ENCODE assay signal across 10 mouse cellular contexts in the genomic region with DNA sequence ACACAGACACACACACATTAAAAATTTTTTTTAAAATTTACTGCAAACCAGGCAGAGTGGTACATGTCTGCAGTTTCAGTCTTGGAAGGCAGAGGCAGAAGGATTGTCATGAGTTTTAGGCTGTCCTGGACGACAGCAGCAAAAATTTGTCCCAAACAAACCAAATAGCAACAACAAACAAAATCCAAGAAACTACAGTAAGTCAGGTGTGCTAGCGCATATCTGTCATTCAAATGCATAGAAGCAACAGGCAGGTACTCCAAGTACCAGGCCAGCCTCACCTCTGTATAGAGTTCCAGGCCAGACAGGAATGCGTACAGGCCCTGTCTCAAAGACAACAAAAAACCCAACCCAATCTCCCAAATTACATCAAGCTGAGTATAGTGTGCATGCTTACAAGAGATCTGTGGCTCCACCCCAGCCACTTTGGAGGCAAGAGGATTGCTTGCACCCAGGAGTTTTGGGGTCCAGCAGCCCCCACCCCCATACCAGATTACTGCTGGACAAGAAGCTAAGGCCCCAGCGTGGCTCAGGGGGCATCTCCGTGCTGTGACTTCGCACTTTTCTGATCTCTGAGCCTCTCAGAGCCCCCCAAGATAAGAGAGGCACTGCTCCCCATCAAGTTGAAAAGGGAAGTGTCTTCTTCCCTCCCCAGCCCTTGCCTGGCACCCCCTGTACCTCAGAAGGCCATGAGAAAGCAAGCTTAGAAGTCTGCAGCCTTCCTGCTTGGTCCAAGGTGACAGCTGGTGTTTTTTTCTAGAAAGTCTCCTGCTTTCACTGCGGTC. TPM values are rescaled to one million over a fixed set of nuclear protein-coding genes. Genes with fewer than 3 reads are reported as not detected.
DNase-seq lines count a peak whose midpoint lies in the region; ATAC-seq and TF ChIP-seq lines count a peak whose summit lies in the region.
"Had no signal": no experiment of that assay in that cellular context is flagged by ENCODE, and none has a peak within 500 bp of the region (broad histone marks: within the 10 kb centered on the region; RNA-seq: fewer than 3 reads in every experiment).

No protein-coding gene starts in this region.

- peak overlapping the region; percentile 32; the same call in 1 of the 2 replicates for H3K27ac ChIP-seq in forebrain, embryonic 10.5 days
- no peak overlapping the region for H3K27ac ChIP-seq in forebrain, embryonic 11.5 days (ENCODE audit: low read depth, low read length)
- peak overlapping the region; percentile 60; the same call in 1 of the 2 replicates for H3K27ac ChIP-seq in layer of hippocampus, adult 2 months
- peak overlapping the region; percentile 87 for H3K27ac ChIP-seq in MEL (ENCODE audit: control insufficient read depth, low read depth, low read length)
- H3K27ac ChIP-seq in intestine, postnatal 0 days (ENCODE audit: low read depth, low read length), result peak overlapping the region; percentile 60; the same call in 1 of the 2 replicates

- peak overlapping the region; percentile 24; the same call in 1 of the 2 replicates for H3K4me3 ChIP-seq in forebrain, embryonic 10.5 days
- H3K4me3 ChIP-seq in forebrain, embryonic 11.5 days (ENCODE audit: low read depth, low read length), result no peak overlapping the region
- no peak overlapping the region for H3K4me3 ChIP-seq in layer of hippocampus, adult 2 months
- no peak overlapping the region for H3K4me3 ChIP-seq in MEL (ENCODE audit: control insufficient read depth in 1 of 2, insufficient read depth in 1 of 2, low read depth in 2 of 2, low read length in 2 of 2)
- H3K4me3 ChIP-seq in intestine, postnatal 0 days (ENCODE audit: low read depth, low read length), result no peak overlapping the region
- H3K4me3 ChIP-seq: erythroblast, embryonic 14.5 days had no signal

- no peak for TF ChIP-seq POLR2A in MEL (IDR thresholded peaks at IDR 0.05; ENCODE audit: control insufficient read depth in 1 of 2, insufficient read depth in 1 of 2, low read depth in 1 of 2, low read length in 2 of 2, poor library complexity in 1 of 2)

- WGBS in forebrain, embryonic 10.5 days, result 88% methylated on average over 7 of the region's 7 CpGs
- 83% methylated on average over 7 of the region's 7 CpGs for WGBS in forebrain, embryonic 11.5 days
- 75% methylated on average over 7 of the region's 7 CpGs for WGBS in intestine, postnatal 0 days

- TF ChIP-seq RAD21 in MEL (IDR thresholded peaks at IDR 0.05; ENCODE audit: low read depth, low read length), result no peak

- TF ChIP-seq CTCF in layer of hippocampus, adult 2 months (conservative IDR thresholded peaks at IDR 0.05), result no peak
- no peak for TF ChIP-seq CTCF in MEL (IDR thresholded peaks at IDR 0.05 in 2 of 3, conservative IDR thresholded peaks at IDR 0.05 in 1 of 3; ENCODE audit: control insufficient read depth in 1 of 3, insufficient read depth in 1 of 3, low read depth in 2 of 3, low read length in 3 of 3, poor library complexity in 1 of 3, severe bottlenecking in 1 of 3)
- no peak for TF ChIP-seq CTCF in intestine, postnatal 0 days (IDR thresholded peaks at IDR 0.05; ENCODE audit: low read depth)

- no peaks in the 10 kb centered on the region for H3K9me3 ChIP-seq in forebrain, embryonic 10.5 days
- H3K9me3 ChIP-seq in forebrain, embryonic 11.5 days (ENCODE audit: control insufficient read depth, low read length), result no peaks in the 10 kb centered on the region
- H3K9me3 ChIP-seq in MEL (replicated peaks; ENCODE audit: insufficient read depth, low read length), result no peaks in the 10 kb centered on the region
- no peaks in the 10 kb centered on the region for H3K9me3 ChIP-seq in intestine, postnatal 0 days (ENCODE audit: control insufficient read depth)

- H3K36me3 ChIP-seq in forebrain, embryonic 10.5 days (replicated peaks), result peaks cover 96% of the 10 kb centered on the region
- peaks cover 7% of the 10 kb centered on the region; the same call in 1 of the 2 replicates for H3K36me3 ChIP-seq in forebrain, embryonic 11.5 days (ENCODE audit: control insufficient read depth, insufficient read depth, low read length)
- H3K36me3 ChIP-seq in MEL (ENCODE audit: control insufficient read depth in 1 of 2, insufficient read depth in 2 of 2, low read length in 2 of 2), result peaks cover 0 to 42% of the 10 kb centered on the region in 2 experiments; a peak in 3 of 4 replicates
- H3K36me3 ChIP-seq in intestine, postnatal 0 days (ENCODE audit: control insufficient read depth, insufficient read depth), result peaks cover 33% of the 10 kb centered on the region; the same call in 1 of the 2 replicates

- peaks cover 73% of the 10 kb centered on the region for H3K4me1 ChIP-seq in forebrain, embryonic 10.5 days
- H3K4me1 ChIP-seq in forebrain, embryonic 11.5 days (replicated peaks; ENCODE audit: control insufficient read depth, insufficient read depth, low read length), result peaks cover 15% of the 10 kb centered on the region
- H3K4me1 ChIP-seq in MEL (ENCODE audit: control insufficient read depth in 1 of 2, insufficient read depth in 2 of 2, low read length in 2 of 2), result peaks cover 0 to 49% of the 10 kb centered on the region in 2 experiments
- peaks cover 3% of the 10 kb centered on the region; the same call in 1 of the 2 replicates for H3K4me1 ChIP-seq in intestine, postnatal 0 days (replicated peaks; ENCODE audit: control insufficient read depth, insufficient read depth, low read length)

- ATAC-seq in forebrain, embryonic 11.5 days (replicated peaks; ENCODE audit: low FRiP score), result no peak
- no peak for ATAC-seq in intestine, postnatal 0 days

- peak; percentile 53 to 79 for TF ChIP-seq EP300 in MEL (IDR thresholded peaks at IDR 0.05; ENCODE audit: low read depth in 1 of 2, low read length in 2 of 2)

- peaks cover 46% of the 10 kb centered on the region for H3K79me2 ChIP-seq in MEL (ENCODE audit: control insufficient read depth, insufficient read depth, low read length, poor library complexity)

- H3K9ac ChIP-seq in forebrain, embryonic 11.5 days (ENCODE audit: low read length), result no peak overlapping the region
- peak overlapping the region; percentile 51 for H3K9ac ChIP-seq in MEL (ENCODE audit: control insufficient read depth, low read depth, low read length, poor library complexity, severe bottlenecking)
- H3K9ac ChIP-seq in intestine, postnatal 0 days (ENCODE audit: low read depth, low read length), result no peak overlapping the region

- no peaks in the 10 kb centered on the region for H3K27me3 ChIP-seq in forebrain, embryonic 10.5 days (ENCODE audit: poor library complexity, severe bottlenecking)
- H3K27me3 ChIP-seq in forebrain, embryonic 11.5 days (ENCODE audit: control insufficient read depth, insufficient read depth, low read length), result no peaks in the 10 kb centered on the region
- no peaks in the 10 kb centered on the region for H3K27me3 ChIP-seq in MEL (ENCODE audit: control insufficient read depth in 1 of 2, insufficient read depth in 2 of 2, low read length in 2 of 2)
- no peaks in the 10 kb centered on the region for H3K27me3 ChIP-seq in intestine, postnatal 0 days (replicated peaks; ENCODE audit: control insufficient read depth, insufficient read depth, low read length)

- no peak overlapping the region for H3K4me2 ChIP-seq in forebrain, embryonic 11.5 days (ENCODE audit: low read depth, low read length, severe bottlenecking)
- no peak overlapping the region for H3K4me2 ChIP-seq in intestine, postnatal 0 days (replicated peaks; ENCODE audit: low read depth)

- no peak for DNase-seq in forebrain, embryonic 10.5 days (ENCODE audit: extremely low spot score, low spot score)
- no peak for DNase-seq in forebrain, embryonic 11.5 days (ENCODE audit: low spot score)
- DNase-seq in layer of hippocampus, adult 2 months (ENCODE audit: low spot score in 2 of 2), result no peak
- no peak for DNase-seq in layer of hippocampus, postnatal 36 days
- DNase-seq in MEL (ENCODE audit: low read depth, low spot score), result peak; percentile 84
- DNase-seq in adrenal gland, adult (ENCODE audit: inconsistent age in 2 of 2, low spot score in 1 of 2), result no peak
- DNase-seq in urinary bladder, postnatal 25 days (ENCODE audit: low spot score), result no peak
- DNase-seq: cerebellum, adult 11 months had no signal

RNA-seq across cellular contexts. Expression of a gene that starts 6.3 kb away (rescaled TPM):
- 3,225 and 3,313 TPM in 2 replicates for polyA plus RNA-seq in forebrain, embryonic 10.5 days (2016; fragmentation: Nextera tagmentation; extraction: Ambion mirVana)
- polyA plus RNA-seq in forebrain, embryonic 11.5 days (2014; fragmentation: Nextera tagmentation; extraction: Ambion mirVana), result 2,700 and 2,872 TPM in 2 replicates
- 1,000 to 10,000 TPM; 2,438 to 2,531 TPM for total RNA-seq in layer of hippocampus, adult 2 months (2021)
- 1,000 to 10,000 TPM; 2,301 to 2,480 TPM for total RNA-seq in layer of hippocampus, postnatal 36 days (2021)
- total RNA-seq in MEL (2012; rRNA removed), result 723 and 1,144 TPM in 2 replicates
- polyA plus RNA-seq in MEL (2012; ENCODE audit: insufficient read depth in 1 of 2, insufficient read length in 2 of 2, low read depth in 1 of 2, low replicate concordance in 2 of 2, missing spikeins in 1 of 2), result 1,000 to 10,000 TPM in 1 of 2 experiments, not detected in 1; 1,834 TPM
- 1,338 and 1,629 TPM in 2 replicates for polyA plus RNA-seq in intestine, postnatal 0 days (2015; fragmentation: Nextera tagmentation; extraction: Ambion mirVana)

RNA-seq across cellular contexts. Expression of a gene that starts 14.9 kb away (rescaled TPM):
- 9.2 and 10.0 TPM in 2 replicates for polyA plus RNA-seq in forebrain, embryonic 10.5 days (2016; fragmentation: Nextera tagmentation; extraction: Ambion mirVana)
- polyA plus RNA-seq in forebrain, embryonic 11.5 days (2014; fragmentation: Nextera tagmentation; extraction: Ambion mirVana), result 10.5 and 12.3 TPM in 2 replicates
- total RNA-seq in layer of hippocampus, adult 2 months (2021), result 10 to 100 TPM; 69.9 to 71.9 TPM
- total RNA-seq in layer of hippocampus, postnatal 36 days (2021), result 10 to 100 TPM; 67.5 to 68.9 TPM
- 75.4 and 96.1 TPM in 2 replicates for total RNA-seq in MEL (2012; rRNA removed)
- polyA plus RNA-seq in MEL (2012; ENCODE audit: insufficient read depth in 1 of 2, insufficient read length in 2 of 2, low read depth in 1 of 2, low replicate concordance in 2 of 2, missing spikeins in 1 of 2), result 10 to 100 TPM in 1 of 2 experiments, not detected in 1; 96.9 TPM
- polyA plus RNA-seq in intestine, postnatal 0 days (2015; fragmentation: Nextera tagmentation; extraction: Ambion mirVana), result 3.2 and 3.9 TPM in 2 replicates

RNA-seq across cellular contexts. Expression of a gene that starts 28.3 kb away (rescaled TPM):
- polyA plus RNA-seq in forebrain, embryonic 10.5 days (2016; fragmentation: Nextera tagmentation; extraction: Ambion mirVana), result 101 and 103 TPM in 2 replicates
- polyA plus RNA-seq in forebrain, embryonic 11.5 days (2014; fragmentation: Nextera tagmentation; extraction: Ambion mirVana), result 65.4 and 70.3 TPM in 2 replicates
- total RNA-seq in layer of hippocampus, adult 2 months (2021), result 10 to 100 TPM; 30.8 to 31.7 TPM
- 10 to 100 TPM; 30.2 to 34.4 TPM for total RNA-seq in layer of hippocampus, postnatal 36 days (2021)
- 210 and 263 TPM in 2 replicates for total RNA-seq in MEL (2012; rRNA removed)
- 100 to 1,000 TPM; 221 to 337 TPM for polyA plus RNA-seq in MEL (2012; ENCODE audit: insufficient read depth in 1 of 2, insufficient read length in 2 of 2, low read depth in 1 of 2, low replicate concordance in 2 of 2, missing spikeins in 1 of 2)
- polyA plus RNA-seq in intestine, postnatal 0 days (2015; fragmentation: Nextera tagmentation; extraction: Ambion mirVana), result 21.9 and 22.6 TPM in 2 replicates

RNA-seq across cellular contexts. Expression of a gene that starts 31.5 kb away (rescaled TPM):
- 271 and 274 TPM in 2 replicates for polyA plus RNA-seq in forebrain, embryonic 10.5 days (2016; fragmentation: Nextera tagmentation; extraction: Ambion mirVana)
- 225 and 271 TPM in 2 replicates for polyA plus RNA-seq in forebrain, embryonic 11.5 days (2014; fragmentation: Nextera tagmentation; extraction: Ambion mirVana)
- 10 to 100 TPM; 24.3 to 28.5 TPM for total RNA-seq in layer of hippocampus, adult 2 months (2021)
- total RNA-seq in layer of hippocampus, postnatal 36 days (2021), result 10 to 100 TPM; 22.8 to 26.5 TPM
- total RNA-seq in MEL (2012; rRNA removed), result 86.6 and 88.8 TPM in 2 replicates
- 100 to 1,000 TPM in 1 of 2 experiments, not detected in 1; 394 TPM for polyA plus RNA-seq in MEL (2012; ENCODE audit: insufficient read depth in 1 of 2, insufficient read length in 2 of 2, low read depth in 1 of 2, low replicate concordance in 2 of 2, missing spikeins in 1 of 2)
- 17.9 and 19.0 TPM in 2 replicates for polyA plus RNA-seq in intestine, postnatal 0 days (2015; fragmentation: Nextera tagmentation; extraction: Ambion mirVana)

RNA-seq across cellular contexts. Expression of a gene that starts 31.6 kb away (rescaled TPM):
- polyA plus RNA-seq in forebrain, embryonic 10.5 days (2016; fragmentation: Nextera tagmentation; extraction: Ambion mirVana), result 232 and 239 TPM in 2 replicates
- 195 and 197 TPM in 2 replicates for polyA plus RNA-seq in forebrain, embryonic 11.5 days (2014; fragmentation: Nextera tagmentation; extraction: Ambion mirVana)
- 10 to 100 TPM; 70.8 to 75.3 TPM for total RNA-seq in layer of hippocampus, adult 2 months (2021)
- total RNA-seq in layer of hippocampus, postnatal 36 days (2021), result 10 to 100 TPM; 70.7 to 72.3 TPM
- 208 and 251 TPM in 2 replicates for total RNA-seq in MEL (2012; rRNA removed)
- 100 to 1,000 TPM in 1 of 2 experiments, not detected in 1; 286 TPM for polyA plus RNA-seq in MEL (2012; ENCODE audit: insufficient read depth in 1 of 2, insufficient read length in 2 of 2, low read depth in 1 of 2, low replicate concordance in 2 of 2, missing spikeins in 1 of 2)
- 270 and 282 TPM in 2 replicates for polyA plus RNA-seq in intestine, postnatal 0 days (2015; fragmentation: Nextera tagmentation; extraction: Ambion mirVana)
